Mouse (Mus musculus) effector memory CD4-positive, alpha-beta T cell, adult 5 months (primary cell): Measurements from ENCODE around the gene Dchs2. TPM values are rescaled to one million over a fixed set of nuclear protein-coding genes. Genes with fewer than 3 reads are reported as not detected.

Experiments used
- polyA plus RNA-seq: library from polyadenylated mRNA; unstranded; fragments of 100-300 nt; shearing (Covaris generic); gene quantifications from one replicate; pipeline ENCODE4 v1.2.1, GENCODE M21; 2017

The Dchs2 gene
- polyA plus RNA-seq: 0.05 TPM

DNA sequence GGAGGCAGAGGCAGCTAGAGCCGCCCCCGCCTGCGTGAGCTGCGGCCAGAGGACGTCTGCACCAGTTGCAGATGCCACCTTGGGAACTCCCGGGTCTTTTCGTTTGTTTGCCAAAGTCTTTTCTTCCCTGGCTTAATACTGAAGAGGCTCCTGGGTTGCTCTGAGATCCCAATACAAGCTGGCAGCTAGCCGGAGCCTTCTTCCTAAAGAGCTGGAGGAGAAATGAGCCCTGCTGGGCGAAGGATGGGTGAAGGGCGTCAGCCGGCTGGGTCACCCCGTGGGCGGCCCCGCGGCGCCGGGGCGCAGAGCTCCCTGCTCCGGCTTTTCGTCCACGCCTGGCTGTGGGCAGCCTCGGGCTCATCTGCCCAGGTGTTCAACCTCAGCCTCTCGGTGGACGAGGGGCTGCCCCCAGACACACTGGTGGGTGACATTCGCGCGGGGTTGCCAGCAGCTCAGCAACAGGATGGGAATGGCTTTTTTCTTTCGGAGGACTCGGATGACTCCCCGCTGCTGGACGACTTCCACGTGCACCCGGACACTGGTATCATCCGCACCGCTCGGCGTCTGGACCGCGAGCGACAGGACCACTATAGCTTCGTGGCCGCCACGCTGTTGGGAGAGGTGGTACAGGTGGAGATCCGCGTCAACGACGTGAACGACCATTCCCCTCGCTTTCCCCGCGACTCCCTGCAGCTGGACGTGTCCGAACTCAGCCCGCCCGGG, at the start of gene Dchs2:
Gene Dchs2 (plus strand): TSS at position 223 of the 723 bp plus-strand sequence.

Other genes starting within 250 kb of the Dchs2 start
- gene Lrat, start 224.0 kb upstream of the Dchs2 start, polyA plus RNA-seq: not detected
- gene Fgg, start 120.2 kb upstream of the Dchs2 start, polyA plus RNA-seq: not detected
- not detected for gene Fga, start 101.9 kb upstream of the Dchs2 start, polyA plus RNA-seq
- gene Fgb, start 78.1 kb upstream of the Dchs2 start, polyA plus RNA-seq: not detected
- gene Plrg1, start 72.4 kb upstream of the Dchs2 start, polyA plus RNA-seq: 70.8 TPM